Mouse (Mus musculus) lung, adult 2 months (tissue): ENCODE measurements around the gene Syt17.

ENCODE experiments used
- CTCF ChIP-seq: fragments of 200-500 bp; IDR thresholded peaks from 2 replicates; pipeline ENCODE4 v1.5.1; 2011; ENCODE audit warnings: mild to moderate bottlenecking, low read length, control low read depth; ENCODE audit not compliant: insufficient read depth
- POLR2A ChIP-seq: fragments of 200-500 bp; IDR thresholded peaks from 2 replicates; pipeline ENCODE4 v1.6.1; 2011; ENCODE audit warnings: low read depth, mild to moderate bottlenecking, control low read depth, low read length, borderline replicate concordance; ENCODE audit errors: extremely low read depth

DNA sequence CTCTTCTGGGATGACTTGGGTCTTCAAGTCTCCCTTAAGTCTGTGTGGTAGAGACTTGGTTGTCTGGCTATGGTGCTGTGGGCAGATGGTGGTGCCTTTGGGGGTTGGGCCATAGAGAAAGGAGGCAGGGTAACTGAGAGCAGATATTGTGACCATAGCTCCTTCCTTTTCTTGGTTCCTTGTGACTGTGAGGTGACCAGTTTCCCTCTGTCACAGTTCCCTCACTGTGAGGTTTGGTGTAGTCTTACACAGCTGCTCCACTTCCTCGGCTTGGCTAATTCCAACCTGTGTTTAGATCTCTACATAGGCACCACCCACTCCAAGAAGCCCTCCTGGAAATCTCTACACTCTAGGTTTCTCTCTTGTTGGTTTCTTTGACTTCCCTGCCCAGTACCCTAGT lies 36.0 kb upstream of the Syt17 start:
- TF ChIP-seq POLR2A (peak; percentile 14; the same call in 1 of the 2 replicates), CTCF (no peak)
